Mouse (Mus musculus): ENCODE measurements around the gene Herpud1. TPM values are rescaled to one million over a fixed set of nuclear protein-coding genes. Genes with fewer than 3 reads are reported as not detected.
A peak's percentile ranks its signal among the peaks of the same experiment; 100 is the strongest.

Herpud1 gene
- total RNA-seq (2021), result 10 to 100 TPM; 34.4 to 36.1 TPM

GRCm38 (mm10) chr8:94386214-94387026 is at the start of gene Herpud1:
Gene Herpud1 (plus strand): TSS chr8:94386438.
- intact Hi-C loops (cut with DNase I), result no loop called here
- DNase-seq, result peak; percentile 98

- intact Hi-C loops (cut with DNase I), result loop anchor here (10.0 kb wide), 1 partner anchor 247 kb away; no protein-coding TSS in a partner anchor
- DNase-seq, result no peak
These were observed 48.7 kb upstream of the Herpud1 start for GRCm38 (mm10) chr8:94337559-94337958.

GRCm38 (mm10) chr8:94340796-94341195 is 45.4 kb upstream of the Herpud1 start:
- intact Hi-C loops (cut with DNase I), result loop anchor here (5.0 kb wide), 2 partner anchors 57 to 152 kb away; no protein-coding TSS in a partner anchor
- no peak for DNase-seq

GRCm38 (mm10) chr8:94342691-94343090 is 43.5 kb upstream of the Herpud1 start:
- no peak for DNase-seq
- intact Hi-C loops (cut with DNase I), result loop anchor here (5.0 kb wide), 2 partner anchors 55 to 150 kb away; no protein-coding TSS in a partner anchor

- intact Hi-C loops (cut with DNase I), result loop anchor here (5.0 kb wide), 2 partner anchors 54 to 149 kb away; no protein-coding TSS in a partner anchor
- peak; percentile 84 for DNase-seq
These were observed 42.9 kb upstream of the Herpud1 start for GRCm38 (mm10) chr8:94343290-94343689.

- intact Hi-C loops (cut with DNase I), result loop anchor here (5.0 kb wide), 2 partner anchors 53 to 148 kb away; no protein-coding TSS in a partner anchor
- no peak for DNase-seq
These were observed 42.4 kb upstream of the Herpud1 start for GRCm38 (mm10) chr8:94343778-94344320.

GRCm38 (mm10) chr8:94345657-94346056 is 40.6 kb upstream of the Herpud1 start:
- intact Hi-C loops (cut with DNase I), result no loop called here
- DNase-seq, result no peak

- intact Hi-C loops (cut with DNase I), result no loop called here
- no peak for DNase-seq
These were observed 40.0 kb upstream of the Herpud1 start for GRCm38 (mm10) chr8:94346264-94346663.

- no peak for DNase-seq
- intact Hi-C loops (cut with DNase I), result no loop called here
These were observed 37.8 kb upstream of the Herpud1 start for GRCm38 (mm10) chr8:94348425-94348824.

- intact Hi-C loops (cut with DNase I), result no loop called here
- DNase-seq, result no peak
These were observed 32.1 kb upstream of the Herpud1 start for GRCm38 (mm10) chr8:94354069-94354531.

- intact Hi-C loops (cut with DNase I), result no loop called here
- no peak for DNase-seq
These were observed 31.7 kb upstream of the Herpud1 start for GRCm38 (mm10) chr8:94354571-94354970.

- intact Hi-C loops (cut with DNase I), result no loop called here
- DNase-seq, result no peak
These were observed 29.0 kb upstream of the Herpud1 start for GRCm38 (mm10) chr8:94357220-94357619.

GRCm38 (mm10) chr8:94358541-94358940 is 27.7 kb upstream of the Herpud1 start:
- intact Hi-C loops (cut with DNase I), result no loop called here
- peak; percentile 86 for DNase-seq

- intact Hi-C loops (cut with DNase I), result no loop called here
- DNase-seq, result no peak
These were observed 24.3 kb upstream of the Herpud1 start for GRCm38 (mm10) chr8:94361774-94362431.

GRCm38 (mm10) chr8:94362607-94363239 is 23.5 kb upstream of the Herpud1 start:
- no peak for DNase-seq

GRCm38 (mm10) chr8:94363288-94363688 is 22.9 kb upstream of the Herpud1 start:
- DNase-seq, result no peak
- intact Hi-C loops (cut with DNase I), result no loop called here

More at GRCm38 (mm10) chr8:94362607-94363239, 23.5 kb upstream of the Herpud1 start:
- intact Hi-C loops (cut with DNase I), result no loop called here

- intact Hi-C loops (cut with DNase I), result no loop called here
- DNase-seq, result no peak
These were observed 22.3 kb upstream of the Herpud1 start for GRCm38 (mm10) chr8:94363906-94364305.

GRCm38 (mm10) chr8:94364686-94365312 is 21.4 kb upstream of the Herpud1 start:
- no peak for DNase-seq
- intact Hi-C loops (cut with DNase I), result no loop called here

- intact Hi-C loops (cut with DNase I), result no loop called here
These were observed 20.7 kb upstream of the Herpud1 start for GRCm38 (mm10) chr8:94365410-94365981.

GRCm38 (mm10) chr8:94370839-94371238 is 15.4 kb upstream of the Herpud1 start:
- DNase-seq, result no peak
- intact Hi-C loops (cut with DNase I), result no loop called here

More at GRCm38 (mm10) chr8:94365410-94365981, 20.7 kb upstream of the Herpud1 start:
- DNase-seq, result no peak

All from left cerebral cortex, postnatal 4 days (tissue).